Mouse (Mus musculus): ENCODE results near the gene Dis3l2.

Dis3l2 gene

GRCm38 (mm10) chr1:87098358-87098975 is 394.9 kb downstream of the Dis3l2 start:
- WGBS, result 19% methylated on average over 30 of the region's 30 CpGs

Measured in cerebral cortex, adult 2 months (tissue).